Mouse (Mus musculus) ES-CJ7 (cell line): ENCODE measurements around the gene Cdc42se2.

Source experiments
- DNase-seq: peaks from one replicate; pipeline ENCODE4 v3.0.0; 2011; ENCODE audit warnings: low read depth, low spot score

The Cdc42se2 gene

DNA sequence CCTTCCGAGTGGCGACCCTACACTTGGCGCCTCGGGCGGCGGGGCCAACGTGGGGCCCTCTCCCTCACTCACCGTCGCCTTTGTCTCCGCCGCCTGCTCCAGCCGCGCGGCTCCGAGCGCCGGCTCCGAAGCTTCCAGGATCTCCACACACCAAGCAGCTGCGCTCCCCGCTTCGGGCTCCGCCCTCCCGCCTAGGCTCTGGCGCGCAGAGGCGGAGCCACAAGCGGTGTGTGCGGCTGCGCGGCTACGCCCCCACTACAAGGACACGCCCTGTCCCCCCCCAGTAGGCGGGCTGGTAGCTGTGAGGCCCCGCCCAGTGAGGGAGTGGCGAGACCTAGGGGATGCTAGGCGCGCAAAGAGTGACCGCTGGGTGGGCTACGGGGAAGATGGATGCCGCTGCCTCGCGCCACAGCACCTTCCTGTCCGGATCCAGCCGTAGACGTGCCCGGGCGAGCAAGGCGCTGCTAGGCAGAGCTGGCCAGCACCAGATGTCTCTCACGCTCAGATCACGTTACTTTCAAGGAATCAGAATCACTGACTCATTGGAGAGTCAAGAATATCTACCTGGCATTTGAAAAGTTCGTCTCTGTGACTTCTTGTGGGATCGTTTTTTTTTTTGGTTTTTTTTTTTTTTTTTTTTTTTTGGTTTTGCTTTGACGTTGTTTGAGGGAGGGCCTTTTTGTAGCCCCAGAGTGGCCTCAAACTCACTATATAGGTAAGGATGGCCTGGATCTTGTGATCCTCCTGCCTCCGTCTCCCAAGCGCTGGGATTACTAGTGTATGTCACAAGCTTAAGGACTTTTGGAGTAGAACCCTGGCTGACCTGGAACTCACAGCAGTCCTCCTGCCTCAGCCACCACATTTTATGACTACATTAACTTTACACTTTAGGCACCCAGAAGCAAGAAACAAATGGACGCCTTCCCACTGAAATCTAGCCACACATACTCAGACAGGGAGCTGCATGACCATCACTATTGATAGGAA, at the start of gene Cdc42se2:
Gene Cdc42se2, minus strand, starts transcription at position 188 of the 987 bp plus-strand sequence.
- DNase-seq: peak; percentile 98

DNA sequence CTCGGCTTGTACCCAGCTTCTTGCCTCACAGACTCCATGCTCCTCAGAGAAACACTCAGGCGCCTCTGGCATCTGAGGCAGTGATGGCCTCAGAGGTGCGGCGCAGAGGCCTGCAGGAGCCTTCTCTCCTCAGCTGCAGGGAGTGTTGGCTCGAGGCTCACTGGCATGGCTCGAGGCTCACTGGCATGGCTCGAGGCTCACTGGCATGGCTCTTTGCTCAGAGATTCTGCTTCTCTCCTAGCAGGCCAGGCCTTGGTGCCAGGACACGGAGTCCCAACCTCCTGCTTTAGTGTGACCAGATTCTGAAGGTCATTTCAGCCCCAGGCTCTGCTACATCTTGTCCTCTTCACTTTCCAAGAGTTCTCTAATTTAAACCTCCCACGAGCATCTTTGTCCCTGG, 48.6 kb upstream of the Cdc42se2 start:
- DNase-seq: no peak

DNA sequence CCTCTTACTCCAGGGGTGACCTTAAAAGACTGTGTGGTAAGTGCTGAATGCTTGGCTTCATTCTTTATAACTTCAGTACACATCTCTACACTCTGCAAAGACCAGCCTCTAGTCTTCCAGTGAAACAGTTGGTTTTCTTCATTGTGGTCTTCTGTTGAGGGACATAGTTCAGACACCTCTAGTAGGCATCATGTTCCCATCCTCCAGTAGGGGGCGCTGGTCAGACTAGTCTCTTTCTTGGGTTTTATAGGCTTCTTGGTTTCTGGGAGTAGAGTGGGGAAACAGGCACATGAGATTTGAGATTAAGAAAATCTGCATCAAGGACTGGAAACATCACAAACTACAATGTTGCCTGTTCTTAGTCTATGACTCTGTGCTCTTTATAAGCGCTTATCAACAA, 47.1 kb upstream of the Cdc42se2 start:
- peak; percentile 78 for DNase-seq

DNA sequence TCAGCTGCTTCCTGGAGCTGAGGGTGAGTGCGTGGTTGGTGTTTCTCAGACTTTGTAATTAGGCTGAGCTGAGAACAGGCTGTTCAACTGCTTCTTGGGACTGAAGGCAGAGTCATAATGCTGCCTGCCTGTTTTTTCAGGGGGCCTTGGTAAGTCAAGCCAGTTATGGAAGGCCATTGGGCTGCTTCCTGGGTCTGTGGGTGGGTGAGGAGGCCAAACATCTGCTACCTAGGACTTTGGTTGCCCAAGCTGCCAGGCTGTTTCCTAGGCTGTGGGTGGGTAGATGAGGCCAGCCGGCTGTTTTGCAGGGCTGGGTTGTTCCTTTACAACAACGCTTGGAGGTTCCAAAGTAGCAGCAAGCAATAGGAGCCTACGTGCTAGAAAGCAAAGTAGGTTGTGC, 46.4 kb upstream of the Cdc42se2 start:
- DNase-seq: no peak

DNA sequence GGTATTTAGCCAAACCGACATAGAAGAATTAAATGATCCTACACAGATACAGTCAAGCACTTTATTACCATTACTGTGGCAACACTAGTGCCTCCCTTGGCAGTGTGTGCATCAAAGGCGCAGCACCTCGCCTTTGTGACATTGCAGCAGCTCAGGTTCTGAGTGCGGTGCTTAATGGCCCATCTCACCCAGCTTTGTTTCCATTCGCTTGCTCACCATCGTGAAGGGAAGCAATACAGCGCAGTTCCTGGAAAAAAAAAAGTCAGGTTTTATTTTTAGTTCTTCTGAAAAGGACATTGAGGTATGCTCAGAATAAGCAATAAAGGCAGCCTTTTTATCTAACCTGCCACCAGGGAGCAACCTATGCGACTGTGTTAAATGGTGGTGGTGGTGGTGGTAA, 39.3 kb upstream of the Cdc42se2 start:
- no peak for DNase-seq

DNA sequence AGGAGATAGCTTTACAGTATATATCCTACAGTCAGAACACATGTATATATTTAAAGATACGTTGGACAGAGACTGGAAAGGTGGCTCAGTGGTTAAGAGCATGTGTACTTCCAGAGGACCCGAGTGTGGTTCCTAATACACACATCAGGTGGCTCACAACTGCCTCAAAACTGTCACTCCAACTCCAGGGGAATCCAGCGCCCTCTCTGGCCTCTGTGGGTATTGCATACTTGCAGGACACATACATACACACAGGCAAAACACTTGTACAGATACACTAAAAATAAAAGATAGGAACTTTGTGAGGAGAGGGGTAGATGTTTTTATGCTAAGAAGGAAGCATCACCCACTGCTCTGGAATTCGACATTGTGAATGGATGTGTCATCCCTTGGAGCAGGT, 38.3 kb upstream of the Cdc42se2 start:
- peak; percentile 56 for DNase-seq

DNA sequence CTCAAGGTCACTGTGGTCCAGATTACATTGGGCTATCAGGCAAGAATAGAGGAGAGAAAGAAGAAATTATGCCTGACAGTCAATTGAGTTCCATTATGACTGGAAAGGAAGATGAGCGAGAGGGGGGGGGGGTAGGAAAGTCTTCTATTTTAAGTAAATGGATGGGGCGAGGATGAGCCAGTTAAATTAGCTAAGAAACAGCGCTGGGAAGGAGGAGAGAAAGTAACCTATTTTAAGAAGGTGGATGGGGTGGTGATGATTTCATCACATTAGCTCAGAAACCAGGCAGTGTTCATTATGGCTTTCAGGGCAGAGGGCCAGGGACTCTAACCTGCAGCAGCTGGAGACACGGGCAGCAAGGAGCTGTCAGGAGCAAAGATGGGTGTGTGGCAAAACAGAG, 36.0 kb upstream of the Cdc42se2 start:
- DNase-seq: no peak

DNA sequence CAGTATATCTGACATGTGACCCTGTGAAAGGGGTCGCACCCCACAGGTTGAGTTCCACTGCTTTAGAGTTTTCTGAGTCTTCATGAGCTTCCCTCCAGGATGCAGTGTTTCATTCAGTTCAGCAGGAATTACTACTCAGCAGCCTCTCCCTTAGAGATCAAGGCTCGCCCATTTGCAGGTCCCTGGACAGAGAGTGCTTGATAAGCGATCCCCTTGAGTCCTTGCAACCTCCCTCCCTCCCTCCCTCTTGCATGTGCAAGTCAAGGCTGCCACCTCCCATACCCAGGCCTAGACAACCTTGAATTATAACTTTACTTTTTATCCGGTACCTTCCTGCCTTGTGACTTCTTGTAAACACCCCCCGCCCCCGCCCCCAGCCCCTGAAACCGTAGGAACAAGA, 32.0 kb upstream of the Cdc42se2 start:
- DNase-seq: peak; percentile 38

DNA sequence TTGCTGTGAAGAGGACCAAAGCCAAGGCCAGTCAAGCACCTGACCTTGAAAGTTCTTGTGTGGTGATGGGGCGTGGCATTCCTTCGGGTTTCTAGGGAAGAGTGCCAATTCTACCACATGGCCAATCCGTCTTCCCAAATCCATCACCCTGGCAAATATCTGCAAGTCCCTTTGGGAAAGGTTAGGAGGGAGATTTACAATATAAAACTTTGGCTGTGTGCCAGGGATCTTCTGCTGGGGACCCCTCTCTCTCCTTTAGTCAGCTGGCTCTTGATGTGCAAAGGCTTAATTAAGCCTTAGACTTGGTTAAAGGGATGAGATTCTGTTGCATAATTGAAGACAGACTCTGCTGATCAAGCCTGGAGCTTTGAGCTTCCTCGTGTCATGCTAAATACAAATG, 30.0 kb upstream of the Cdc42se2 start:
- no peak for DNase-seq

DNA sequence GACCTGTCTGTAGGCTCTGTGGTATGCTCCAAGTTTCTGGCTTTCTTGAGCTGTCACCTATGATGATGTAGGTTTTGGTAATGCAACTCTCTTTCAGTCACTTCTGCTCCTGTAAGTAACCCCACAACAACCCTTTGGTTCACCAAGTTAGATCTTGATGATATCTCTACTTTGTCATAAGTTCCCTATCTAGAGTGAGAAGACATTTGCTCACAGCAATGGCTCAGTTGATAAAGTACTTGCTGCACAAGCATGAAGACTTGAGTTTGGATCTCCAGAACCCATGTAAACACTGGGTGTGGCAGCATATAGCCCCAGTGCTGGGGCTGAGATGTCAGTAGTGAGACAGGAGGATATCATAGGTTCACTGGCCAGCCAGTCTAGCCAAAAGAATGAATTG, 28.2 kb upstream of the Cdc42se2 start:
- no peak for DNase-seq

DNA sequence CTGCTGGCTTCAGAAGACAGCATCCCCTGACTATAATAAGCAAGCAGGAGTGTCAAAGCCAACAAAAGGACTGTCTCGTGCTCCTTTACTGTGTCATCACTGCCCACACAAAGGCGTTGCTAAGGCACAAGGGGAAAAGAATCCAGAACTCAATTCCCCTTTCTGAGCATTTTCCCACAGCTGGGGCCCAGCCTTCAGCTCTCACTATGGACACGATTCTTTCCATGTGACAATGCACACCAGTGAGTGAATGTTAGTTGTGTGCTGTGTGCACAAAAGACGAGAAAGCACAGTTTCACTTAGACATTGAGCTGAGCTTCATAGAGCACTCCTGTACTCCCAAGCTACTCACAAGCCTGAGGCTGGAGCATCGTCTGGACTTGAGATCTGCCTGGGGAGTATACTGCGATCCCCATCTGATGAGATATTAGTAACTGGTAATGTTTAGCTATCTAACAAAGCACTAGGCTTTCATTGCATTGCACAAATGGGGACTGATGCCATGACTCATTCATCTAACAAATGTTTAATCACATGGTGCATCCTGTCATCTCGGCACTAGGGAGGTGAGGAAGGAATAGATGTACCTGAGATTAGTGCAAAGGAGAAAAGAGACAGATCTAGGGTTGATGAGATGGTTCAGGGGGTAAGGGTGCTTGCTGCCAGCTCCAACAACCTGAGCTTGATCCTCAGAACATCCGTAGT, 25.5 kb upstream of the Cdc42se2 start:
- no peak for DNase-seq

DNA sequence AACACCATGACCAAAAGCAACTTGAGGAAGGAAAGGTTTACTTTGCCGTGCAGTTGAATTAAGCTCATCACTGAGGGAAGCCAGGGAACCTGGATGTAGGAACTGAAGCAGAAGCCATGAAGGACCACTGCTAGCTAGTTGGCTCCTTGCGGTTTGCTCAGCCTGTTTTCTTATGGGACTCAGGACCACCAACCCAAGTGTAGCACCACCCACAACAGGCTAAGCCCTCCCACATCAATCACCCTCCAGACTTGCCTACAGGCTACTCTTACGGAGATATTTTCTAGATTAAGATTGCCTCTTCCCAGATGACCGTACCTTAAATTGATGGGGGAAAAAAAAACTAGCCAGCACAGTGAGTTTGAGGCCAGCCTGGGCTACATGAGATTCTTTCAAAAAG, 24.8 kb upstream of the Cdc42se2 start:
- no peak for DNase-seq

DNA sequence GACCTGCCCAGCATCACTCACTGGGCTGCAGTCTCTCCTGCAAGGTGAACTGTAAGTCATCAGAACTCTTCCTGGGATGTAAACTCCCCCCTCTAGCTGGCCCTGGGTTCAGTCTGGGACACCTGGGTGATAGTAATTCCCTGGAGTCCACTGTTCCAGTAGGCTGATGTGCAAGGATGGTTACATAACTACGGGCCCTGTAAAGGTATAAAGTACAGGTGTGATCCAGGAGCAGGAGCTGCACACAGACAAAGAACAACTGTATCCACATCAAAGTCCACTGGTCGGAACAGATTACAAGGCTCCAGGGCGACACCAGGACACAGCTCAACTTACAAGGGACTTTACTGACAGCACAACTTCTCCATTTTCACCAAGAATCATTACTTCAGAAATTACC, 23.6 kb upstream of the Cdc42se2 start:
- DNase-seq: no peak

DNA sequence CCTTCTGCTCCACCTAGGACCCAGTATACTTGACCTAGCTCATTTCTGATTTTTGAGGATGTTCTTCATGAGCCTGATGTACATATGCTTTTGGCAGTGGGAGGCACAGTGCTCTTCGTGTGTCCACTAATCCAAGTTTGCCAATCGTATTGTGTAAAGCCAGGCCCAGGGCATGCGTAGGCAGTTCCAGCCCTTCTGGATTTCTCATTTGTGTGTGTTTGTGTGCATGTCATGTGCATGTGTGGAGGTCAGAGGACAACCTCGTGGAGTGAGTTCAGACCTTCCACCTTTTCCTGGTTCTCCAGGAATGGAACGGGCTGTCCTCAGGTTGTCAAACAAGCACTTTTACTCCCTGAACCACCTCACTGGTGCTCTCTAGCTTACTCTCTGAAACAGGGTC, 22.1 kb upstream of the Cdc42se2 start:
- DNase-seq: no peak

DNA sequence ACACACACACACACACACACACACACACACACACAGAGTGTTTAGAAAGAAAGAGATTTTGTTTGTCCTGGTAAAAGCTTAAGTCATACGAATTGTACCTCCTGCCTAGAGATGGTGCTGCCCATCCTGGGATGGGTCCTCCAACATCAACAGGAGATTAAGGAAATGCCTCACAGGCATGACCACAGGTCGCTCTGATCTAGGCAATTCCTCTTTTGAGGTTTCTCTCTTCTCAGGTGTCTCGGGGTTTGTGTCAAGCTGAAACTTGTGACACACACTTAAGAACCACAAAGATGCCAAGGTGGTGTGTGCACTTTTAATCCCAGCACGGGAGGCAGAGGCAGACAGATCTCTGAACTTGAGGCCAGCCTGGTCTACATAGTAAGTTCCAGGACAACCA, 20.7 kb upstream of the Cdc42se2 start:
- DNase-seq: no peak

DNA sequence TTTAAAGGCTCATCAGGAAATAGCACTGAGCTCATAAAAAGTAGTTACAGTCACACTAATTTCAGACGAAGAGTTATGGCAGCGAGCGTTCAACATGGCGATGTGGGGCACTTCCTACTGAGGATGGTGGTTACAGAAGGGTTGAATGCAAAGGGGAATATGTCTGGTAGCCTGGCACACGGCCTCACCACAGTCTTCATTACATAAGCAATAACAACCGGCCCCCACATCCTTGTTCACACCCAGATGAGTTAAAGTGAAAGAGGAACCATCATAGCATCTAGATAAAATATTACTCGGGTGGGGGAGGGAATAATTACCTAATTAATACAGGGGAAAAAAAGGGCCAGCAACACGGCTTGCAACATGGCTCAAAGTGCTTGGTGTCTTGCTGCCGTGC, 20.2 kb upstream of the Cdc42se2 start:
- no peak for DNase-seq

DNA sequence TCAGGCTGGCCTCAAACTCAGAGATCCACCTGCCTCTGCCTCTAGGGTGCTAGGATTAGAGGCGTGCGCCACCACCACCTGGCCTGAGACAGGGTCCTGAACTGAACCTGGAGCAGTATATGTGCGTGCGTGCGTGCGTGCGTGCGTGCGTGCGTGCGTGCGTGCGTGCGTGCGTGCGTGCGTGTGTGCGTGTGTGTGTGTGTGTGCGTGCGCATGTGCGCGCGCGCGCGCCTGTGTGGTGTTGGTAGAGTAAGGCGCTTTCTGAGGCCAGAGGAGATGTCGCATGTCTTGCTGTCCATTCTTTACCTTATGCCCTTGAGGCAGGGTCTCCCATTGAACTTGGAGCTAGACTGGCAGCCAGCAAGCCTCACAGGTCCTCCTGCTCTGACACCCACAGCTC, 19.4 kb upstream of the Cdc42se2 start:
- peak; percentile 51 for DNase-seq

DNA sequence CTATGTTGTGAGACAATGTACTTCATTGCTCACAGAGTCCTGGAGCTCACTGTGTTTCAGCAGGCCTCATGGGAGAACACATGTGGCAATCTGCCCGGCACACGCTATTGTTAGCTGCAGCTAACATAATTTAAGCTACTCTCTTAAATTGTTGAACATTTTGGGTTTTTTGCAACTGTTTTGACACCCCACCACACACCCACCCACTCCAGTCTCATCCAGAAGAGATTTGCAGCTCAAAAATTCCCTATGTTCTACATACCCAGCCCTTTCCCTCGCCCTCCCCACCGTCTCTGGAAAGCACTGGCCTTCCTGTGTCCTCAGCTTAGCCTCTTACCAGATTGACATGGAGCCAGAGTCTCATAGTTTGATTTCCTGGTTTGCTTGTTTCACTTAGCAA, 17.7 kb upstream of the Cdc42se2 start:
- no peak for DNase-seq

DNA sequence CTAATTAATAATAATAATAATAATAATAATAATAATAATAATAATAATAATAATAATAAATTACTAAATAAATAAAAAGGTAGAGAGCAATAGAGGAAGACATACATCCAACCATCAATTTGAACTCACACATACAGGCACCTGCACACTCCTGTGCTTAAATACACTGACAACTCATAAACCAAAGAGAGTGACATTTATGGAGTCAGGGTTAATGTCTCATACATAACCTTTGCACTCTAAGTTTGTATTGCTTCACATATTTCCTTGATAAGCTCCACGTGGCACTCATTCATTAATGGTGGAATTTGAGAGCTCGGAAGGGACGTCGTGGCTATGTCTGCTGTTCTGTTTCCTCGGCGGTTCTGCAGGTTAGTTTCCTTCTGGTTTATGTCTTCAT, 15.1 kb upstream of the Cdc42se2 start:
- DNase-seq: no peak

DNA sequence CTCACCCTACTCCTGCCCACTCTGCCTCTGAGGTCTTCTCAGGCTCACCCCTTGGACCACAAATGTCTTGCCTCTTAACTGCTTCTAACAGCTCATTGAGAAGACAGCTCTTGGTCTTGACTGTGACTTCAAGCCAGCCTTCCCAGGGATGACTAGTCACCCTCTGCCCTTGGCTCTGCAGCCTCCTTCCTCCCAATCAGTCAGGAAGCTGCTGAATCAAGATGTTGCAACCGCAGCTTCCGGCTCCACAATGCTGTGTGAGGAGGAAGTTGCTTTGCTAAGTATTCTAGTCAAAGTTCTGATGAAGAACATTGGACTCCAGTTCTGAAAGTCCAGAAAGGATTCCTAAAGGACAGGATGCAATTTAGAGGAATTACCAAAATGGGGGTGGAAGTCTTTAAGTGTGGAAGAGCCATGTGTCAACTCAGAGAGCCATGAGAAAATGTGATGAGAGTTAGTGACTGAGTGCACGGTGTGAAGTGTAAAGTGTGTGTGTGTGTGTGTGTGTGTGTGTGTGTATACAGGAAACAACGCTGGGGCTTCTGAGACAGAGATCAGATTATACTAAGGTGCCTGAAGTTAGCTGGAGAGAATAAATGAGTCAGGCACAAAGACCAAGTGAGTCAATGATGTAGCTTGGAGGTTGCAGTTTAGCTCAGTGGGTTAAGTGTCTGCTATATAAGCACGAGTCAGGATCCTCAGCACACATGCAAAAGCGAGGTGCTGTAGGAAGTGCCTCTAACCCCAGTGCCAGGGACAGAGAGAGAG, 14.5 kb upstream of the Cdc42se2 start:
- no peak for DNase-seq

DNA sequence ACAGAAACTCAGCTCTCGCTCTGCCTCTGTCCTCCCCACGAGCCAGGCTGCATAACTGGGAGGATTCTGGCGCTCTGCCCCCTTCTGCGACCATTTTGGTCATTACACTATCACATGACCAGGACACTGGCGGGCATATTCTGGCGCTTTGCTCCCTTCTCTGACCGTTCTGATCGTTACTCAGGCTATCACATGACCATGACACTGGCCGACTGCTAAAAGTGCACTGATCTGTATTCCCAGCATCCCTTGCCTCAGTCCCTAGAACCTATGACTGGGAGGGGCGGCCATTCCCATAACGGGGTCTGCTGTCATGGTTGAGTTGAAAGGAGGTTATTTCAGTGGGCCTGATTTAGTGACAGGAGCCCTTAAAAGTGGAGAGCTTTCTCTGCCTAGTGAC, 9.1 kb upstream of the Cdc42se2 start:
- peak; percentile 37 for DNase-seq

DNA sequence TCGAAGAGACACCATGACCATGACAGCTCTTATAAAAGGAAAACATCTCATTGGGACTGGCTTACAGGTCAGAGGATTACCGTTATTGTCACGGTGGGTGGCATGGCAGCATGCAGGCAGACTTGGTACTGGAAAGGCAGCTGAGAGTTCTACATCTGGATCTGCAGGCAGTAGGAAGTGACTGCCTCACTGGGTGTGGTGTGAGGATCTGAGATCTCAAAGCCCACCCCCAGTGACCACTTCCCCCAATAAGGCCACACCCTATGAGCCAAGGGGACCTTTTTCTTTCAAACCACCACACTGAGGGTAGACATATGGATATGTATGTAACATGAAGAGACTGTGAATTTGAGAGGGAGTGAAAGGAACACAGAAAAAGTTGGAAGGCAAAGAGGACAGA, 7.2 kb upstream of the Cdc42se2 start:
- no peak for DNase-seq
